Mouse (Mus musculus) intestine, embryonic 14.5 days (tissue): Measurements from ENCODE around the gene BC005537. TPM values are rescaled to one million over a fixed set of nuclear protein-coding genes. Genes with fewer than 3 reads are reported as not detected.

Source experiments
- ATAC-seq: fragments of 200-750 bp; cut with Nextera tagmentation; replicated peaks from 2 replicates; pipeline ENCODE4 v1.8.0; 2017; ENCODE audit warnings: low read depth, moderate number of reproducible peaks, moderate TSS enrichment, moderate library complexity; ENCODE audit not compliant: low FRiP score, low TSS enrichment
- DNase-seq: peaks from one replicate; pipeline ENCODE4 v3.0.0-alpha.2; 2018; ENCODE audit warnings: low spot score
- H3K27ac ChIP-seq: fragments of 300-500 bp; sonication (generic); 2 replicates; pipeline ENCODE4 v1.5.1; 2014; ENCODE audit warnings: low read depth, mild to moderate bottlenecking, control low read depth
- H3K27me3 ChIP-seq: fragments of 300-500 bp; sonication (generic); replicated peaks from 2 replicates; pipeline ENCODE4 v1.6.1; 2014; ENCODE audit warnings: low read length, control low read depth; ENCODE audit not compliant: control insufficient read depth, insufficient read depth
- H3K36me3 ChIP-seq: fragments of 300-500 bp; sonication (generic); 2 replicates; pipeline ENCODE4 v1.6.1; 2014; ENCODE audit warnings: low read length, control low read depth; ENCODE audit not compliant: control insufficient read depth, insufficient read depth
- H3K4me1 ChIP-seq: fragments of 300-500 bp; sonication (generic); replicated peaks from 2 replicates; pipeline ENCODE4 v1.6.1; 2014; ENCODE audit warnings: low read length, control low read depth, mixed read lengths; ENCODE audit not compliant: control insufficient read depth, insufficient read depth
- H3K4me2 ChIP-seq: fragments of 300-500 bp; sonication (generic); 2 replicates; pipeline ENCODE4 v1.6.1; 2014; ENCODE audit warnings: low read length
- H3K4me3 ChIP-seq: fragments of 300-500 bp; sonication (generic); 2 replicates; pipeline ENCODE4 v1.5.1; 2014; ENCODE audit warnings: low read depth, low read length, control low read depth, mixed read lengths
- H3K9ac ChIP-seq: fragments of 300-500 bp; sonication (generic); 2 replicates; pipeline ENCODE4 v1.6.1; 2014; ENCODE audit warnings: mild to moderate bottlenecking, low read length
- H3K9me3 ChIP-seq: fragments of 300-500 bp; sonication (generic); 2 replicates; pipeline ENCODE4 v1.6.1; 2016; ENCODE audit warnings: low read length, control low read depth; ENCODE audit not compliant: control insufficient read depth
- whole genome bisulfite sequencing: fragments of 180-500 bp; shearing (Covaris S2); extraction: QIAGEN DNeasy Blood & Tissue Kit; methylation state at CpG from one replicate; pipeline ENCODE4 v1.1.7; 2014; 5-methylcytosine and 5-hydroxymethylcytosine counted together
- polyA plus RNA-seq: library from polyadenylated mRNA; unstranded; fragments of >200 nt; fragmentation: Nextera tagmentation; extraction: Ambion mirVana; gene quantifications from 2 replicates; pipeline ENCODE4 v1.2.1, GENCODE M21; 2014

The BC005537 gene
- polyA plus RNA-seq, 1 experiment from 2014 or later, result 27.0 TPM

DNA sequence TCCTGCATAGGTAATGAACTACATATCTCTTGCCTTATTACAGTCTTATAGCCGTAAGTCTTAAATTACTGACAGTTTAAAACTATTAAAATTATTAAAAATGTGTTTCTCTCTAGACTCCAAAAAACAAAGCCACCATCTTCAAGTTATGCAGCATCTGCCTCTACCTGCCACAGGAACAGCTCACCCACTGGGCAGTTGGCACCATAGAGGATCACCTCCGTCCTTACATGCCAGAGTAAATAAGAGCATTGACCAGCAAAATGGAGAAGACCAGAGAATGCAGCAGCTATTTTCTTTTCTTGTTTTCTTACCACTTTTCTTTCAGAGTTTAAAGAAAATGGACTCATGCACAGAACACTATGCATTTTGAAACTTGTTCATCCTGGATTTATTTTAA lies 11.1 kb downstream of the BC005537 start:
- H3K9ac ChIP-seq, result no peak overlapping the region
- 92% methylated on average over 2 of the region's 2 CpGs for WGBS
- no peak for DNase-seq
- no peak for ATAC-seq
- no peaks in the 10 kb centered on the region for H3K9me3 ChIP-seq
- no peaks in the 10 kb centered on the region for H3K27me3 ChIP-seq
- H3K4me1 ChIP-seq, result no peaks in the 10 kb centered on the region
- H3K4me2 ChIP-seq, result no peak overlapping the region
- H3K27ac ChIP-seq, result no peak overlapping the region
- H3K4me3 ChIP-seq, result no peak overlapping the region
- H3K36me3 ChIP-seq, result peaks cover 79% of the 10 kb centered on the region

- 83% methylated on average over 1 of the region's 1 CpGs for WGBS
- H3K4me3 ChIP-seq, result no peak overlapping the region
- no peaks in the 10 kb centered on the region for H3K9me3 ChIP-seq
- H3K4me2 ChIP-seq, result no peak overlapping the region
- H3K4me1 ChIP-seq, result no peaks in the 10 kb centered on the region
- DNase-seq (no peak), ATAC-seq (no peak)
- no peak overlapping the region for H3K9ac ChIP-seq
- H3K36me3 ChIP-seq, result peaks cover 66% of the 10 kb centered on the region
- no peak overlapping the region for H3K27ac ChIP-seq
- H3K27me3 ChIP-seq, result no peaks in the 10 kb centered on the region
Measured at GRCm38 (mm10) chr13:24814616-24815015, 13.2 kb downstream of the BC005537 start.

DNA sequence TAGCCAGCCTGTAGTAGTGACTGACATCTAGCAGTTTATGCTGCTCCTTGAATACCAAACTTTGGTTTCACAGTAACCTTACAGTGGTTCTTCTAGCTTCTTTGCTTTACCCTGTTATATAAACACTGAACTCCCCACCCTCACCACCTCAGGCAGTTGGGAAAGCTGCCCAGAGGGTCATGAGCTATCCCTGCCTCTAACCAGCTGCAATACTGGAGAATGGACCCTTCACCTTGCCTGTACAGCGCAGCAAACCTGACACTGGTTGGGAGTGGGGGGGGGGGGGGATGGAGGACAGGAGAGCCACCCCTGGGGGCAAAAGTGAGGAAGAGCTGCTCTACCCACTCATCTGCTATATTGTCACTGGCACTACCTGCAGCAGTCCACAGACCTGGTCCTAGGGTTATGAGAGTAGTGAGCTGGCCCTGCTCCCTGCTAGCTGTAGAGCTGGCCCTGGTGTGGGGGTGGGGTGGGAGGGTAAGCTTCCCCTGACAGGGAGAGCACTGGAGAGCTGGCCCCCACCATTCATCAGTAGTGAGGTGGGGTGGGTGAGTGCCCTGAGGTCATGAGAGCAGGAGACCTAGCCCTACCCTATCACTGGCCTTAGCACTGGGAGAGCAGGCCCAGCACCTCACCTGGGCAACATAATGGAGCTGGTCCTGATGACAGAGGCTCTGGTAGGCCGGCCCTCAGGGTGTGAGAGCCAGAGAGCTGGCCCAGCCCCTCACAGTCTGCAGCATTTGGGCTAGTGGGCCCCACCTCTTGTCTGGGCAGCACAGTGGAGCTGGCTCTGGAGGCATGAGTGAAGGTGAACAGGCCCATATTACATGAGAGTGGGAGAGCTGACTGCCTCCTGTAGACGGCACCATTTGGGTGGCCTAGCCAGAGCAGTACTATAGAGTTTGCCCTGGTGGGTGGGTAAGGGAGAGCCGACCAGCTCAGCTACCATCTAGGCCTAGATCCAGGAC lies 15.0 kb downstream of the BC005537 start:
- WGBS, result 54% methylated on average over 4 of the region's 4 CpGs
- Histone ChIP-seq H3K36me3 (peaks cover 48% of the 10 kb centered on the region), H3K4me3 (no peak overlapping the region), H3K27me3 (no peaks in the 10 kb centered on the region), H3K4me1 (no peaks in the 10 kb centered on the region), H3K4me2 (no peak overlapping the region), H3K9ac (no peak overlapping the region), H3K9me3 (no peaks in the 10 kb centered on the region), H3K27ac (no peak overlapping the region; the same call in 1 of the 2 replicates)
- no peak for DNase-seq
- peak; percentile 76 for ATAC-seq

DNA sequence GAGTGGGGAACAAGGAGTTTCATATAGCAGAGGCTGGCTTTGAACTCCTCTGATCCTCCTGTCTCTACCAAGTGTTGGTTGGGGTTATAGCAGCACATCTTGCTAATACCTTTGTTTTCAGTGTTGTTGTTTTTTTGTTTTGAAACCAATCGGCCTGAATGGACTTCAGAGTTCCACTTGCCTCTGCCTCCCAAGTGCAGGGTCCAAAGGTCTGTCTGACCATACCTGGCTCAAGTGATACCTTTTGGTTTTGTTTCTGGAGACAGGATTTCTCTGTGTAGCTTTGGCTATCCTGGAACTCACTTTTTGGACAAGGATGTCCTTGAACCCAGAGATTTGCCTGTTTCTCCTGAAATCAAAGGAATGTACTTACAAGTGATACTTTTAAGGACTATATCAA lies 18.5 kb downstream of the BC005537 start:
- DNase-seq (no peak), ATAC-seq (no peak)
- H3K9me3 ChIP-seq, result no peaks in the 10 kb centered on the region
- H3K4me1 ChIP-seq, result no peaks in the 10 kb centered on the region
- no peak overlapping the region for H3K27ac ChIP-seq
- H3K9ac ChIP-seq, result no peak overlapping the region
- H3K27me3 ChIP-seq, result no peaks in the 10 kb centered on the region
- H3K4me3 ChIP-seq, result no peak overlapping the region
- peaks cover 13% of the 10 kb centered on the region for H3K36me3 ChIP-seq
- WGBS, result 64% methylated on average over 1 of the region's 1 CpGs
- H3K4me2 ChIP-seq, result no peak overlapping the region

DNA sequence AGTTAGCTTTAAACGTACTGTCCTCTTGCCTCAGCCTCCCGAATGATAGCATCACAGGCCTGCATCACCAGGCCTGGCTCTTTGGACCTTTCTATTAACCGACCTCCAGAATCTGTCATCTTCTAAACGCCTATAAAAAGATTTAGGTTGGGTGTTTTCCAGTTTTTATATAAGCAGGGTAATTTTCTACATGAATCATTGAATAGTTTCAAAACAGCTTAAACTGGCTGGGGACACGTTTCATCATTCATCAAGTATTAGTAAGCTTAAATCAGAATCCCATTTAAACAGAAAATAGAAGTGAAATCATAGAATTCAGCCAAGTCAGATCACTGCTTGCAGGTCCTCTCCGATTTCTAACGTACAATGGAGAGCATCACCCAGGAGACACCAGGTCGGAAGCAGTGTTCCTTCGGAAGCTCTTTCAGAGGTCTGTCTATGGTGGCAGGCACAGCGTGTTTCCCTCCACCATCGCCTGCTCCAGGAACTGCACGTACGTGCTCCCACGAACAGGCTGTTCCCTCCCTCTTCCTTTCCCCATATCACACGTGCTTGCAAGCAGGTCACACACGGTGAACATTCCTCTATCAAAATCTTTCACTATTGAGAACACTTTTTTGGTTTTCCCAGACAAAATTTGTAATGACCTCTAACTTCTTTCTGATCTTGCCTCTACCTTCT lies 21.3 kb downstream of the BC005537 start:
- H3K4me3 ChIP-seq, result no peak overlapping the region

DNA sequence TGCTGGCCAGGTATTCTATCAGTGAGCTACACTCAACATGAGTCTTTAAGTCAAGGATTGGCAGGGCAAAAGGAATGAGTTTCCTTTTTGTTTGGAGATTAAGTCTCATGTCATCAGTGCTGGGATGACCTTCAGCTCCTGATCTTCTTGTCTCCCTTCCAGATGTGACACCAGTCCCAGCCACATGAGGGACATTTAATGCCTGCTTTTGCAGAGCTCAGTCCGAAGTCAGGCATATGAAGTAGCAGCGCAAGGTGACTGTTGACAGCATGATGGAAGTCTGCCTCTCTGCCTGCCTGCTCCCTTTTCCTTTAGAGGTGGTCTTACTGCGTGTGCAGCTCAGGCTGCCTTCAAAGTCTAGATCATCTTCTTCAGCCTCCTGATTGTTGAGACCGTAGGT lies 23.2 kb downstream of the BC005537 start:
- H3K27ac ChIP-seq, result no peak overlapping the region
- ATAC-seq (no peak), DNase-seq (no peak)
- H3K4me3 ChIP-seq, result no peak overlapping the region
- no peaks in the 10 kb centered on the region for H3K27me3 ChIP-seq
- 89% methylated on average over 4 of the region's 4 CpGs for WGBS
- H3K36me3 ChIP-seq, result no peaks in the 10 kb centered on the region
- no peak overlapping the region for H3K9ac ChIP-seq
- no peak overlapping the region for H3K4me2 ChIP-seq
- H3K9me3 ChIP-seq, result no peaks in the 10 kb centered on the region
- no peaks in the 10 kb centered on the region for H3K4me1 ChIP-seq

More for the DNA sequence above, 21.3 kb downstream of the BC005537 start:
- Histone ChIP-seq H3K27me3 (no peaks in the 10 kb centered on the region), H3K9ac (no peak overlapping the region), H3K36me3 (0 out of 2 replicates have a peak, but pooled peaks cover 8% of the 10 kb centered on the region), H3K4me2 (no peak overlapping the region), H3K27ac (no peak overlapping the region), H3K9me3 (no peaks in the 10 kb centered on the region), H3K4me1 (no peaks in the 10 kb centered on the region)
- ATAC-seq (no peak), DNase-seq (no peak)
- WGBS, result 85% methylated on average over 16 of the region's 16 CpGs

GRCm38 (mm10) chr13:24825587-24825986 lies 24.1 kb downstream of the BC005537 start:
- no peak for DNase-seq

DNA sequence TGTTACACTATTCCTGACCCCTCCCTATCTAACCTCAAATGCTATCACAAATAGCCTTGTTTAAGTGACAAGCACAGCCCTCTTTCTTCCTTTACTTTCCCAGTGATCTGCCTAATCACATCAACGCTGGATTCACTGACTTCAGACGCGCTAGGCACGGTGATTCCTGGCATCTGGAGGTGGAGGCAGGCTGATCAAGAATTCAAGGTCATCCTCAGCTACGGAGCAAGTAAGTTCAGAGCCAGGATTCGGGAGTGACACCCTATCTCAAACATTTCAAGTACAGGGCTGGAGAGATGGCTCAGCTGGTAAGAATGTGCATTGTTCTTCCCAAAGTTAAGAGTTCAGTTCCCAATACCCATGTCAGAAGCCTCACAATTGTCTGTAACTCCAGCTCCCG lies 24.7 kb downstream of the BC005537 start:
- no peak for DNase-seq
- H3K9me3 ChIP-seq, result no peaks in the 10 kb centered on the region
- WGBS, result 76% methylated on average over 7 of the region's 7 CpGs

More at GRCm38 (mm10) chr13:24825587-24825986, 24.1 kb downstream of the BC005537 start:
- 77% methylated on average over 4 of the region's 4 CpGs for WGBS
- no peak for ATAC-seq
- Histone ChIP-seq H3K27ac (no peak overlapping the region), H3K4me1 (no peaks in the 10 kb centered on the region; the same call in 1 of the 2 replicates), H3K36me3 (no peaks in the 10 kb centered on the region), H3K4me3 (no peak overlapping the region), H3K4me2 (no peak overlapping the region), H3K9ac (no peak overlapping the region), H3K9me3 (no peaks in the 10 kb centered on the region), H3K27me3 (no peaks in the 10 kb centered on the region)

More for the DNA sequence above, 24.7 kb downstream of the BC005537 start:
- H3K27me3 ChIP-seq, result no peaks in the 10 kb centered on the region
- no peak overlapping the region for H3K27ac ChIP-seq
- H3K4me3 ChIP-seq, result no peak overlapping the region
- no peaks in the 10 kb centered on the region; the same call in 1 of the 2 replicates for H3K4me1 ChIP-seq
- H3K36me3 ChIP-seq, result no peaks in the 10 kb centered on the region
- no peak overlapping the region for H3K4me2 ChIP-seq
- no peak overlapping the region for H3K9ac ChIP-seq
- no peak for ATAC-seq
